Mouse (Mus musculus) embryonic facial prominence, embryonic 12.5 days (tissue): Measurements from ENCODE around the gene Ttll2. TPM values are rescaled to one million over a fixed set of nuclear protein-coding genes. Genes with fewer than 3 reads are reported as not detected.
"Not testable (repeated sequence)": the region's sequence is repeated elsewhere in the genome, so short reads cannot be mapped to it uniquely, and the experiment has no call there.

Experiments used
- ATAC-seq: fragments of 200-750 bp; cut with Nextera tagmentation; 2 replicates; pipeline ENCODE4 v1.8.0; 2017; ENCODE audit not compliant: insufficient number of reproducible peaks, insufficient read depth, low FRiP score, low TSS enrichment
- H3K27ac ChIP-seq: fragments of 300-500 bp; sonication (generic); 2 replicates; pipeline ENCODE4 v1.5.1; 2016; ENCODE audit warnings: mild to moderate bottlenecking
- H3K27me3 ChIP-seq: fragments of 300-500 bp; sonication (generic); 2 replicates; pipeline ENCODE4 v1.6.1; 2016; ENCODE audit warnings: mild to moderate bottlenecking, moderate library complexity
- H3K36me3 ChIP-seq: fragments of 300-500 bp; sonication (generic); 2 replicates; pipeline ENCODE4 v1.6.1; 2016; ENCODE audit warnings: mild to moderate bottlenecking
- H3K4me1 ChIP-seq: fragments of 300-500 bp; sonication (generic); 2 replicates; pipeline ENCODE4 v1.6.1; 2016
- H3K4me2 ChIP-seq: fragments of 300-500 bp; sonication (generic); replicated peaks from 2 replicates; pipeline ENCODE4 v1.6.1; 2016; ENCODE audit warnings: mild to moderate bottlenecking, moderate library complexity
- H3K4me3 ChIP-seq: fragments of 300-500 bp; sonication (generic); 2 replicates; pipeline ENCODE4 v1.5.1; 2016; ENCODE audit warnings: mild to moderate bottlenecking
- H3K9ac ChIP-seq: fragments of 300-500 bp; sonication (generic); 2 replicates; pipeline ENCODE4 v1.6.1; 2016; ENCODE audit warnings: mild to moderate bottlenecking, moderate library complexity
- H3K9me3 ChIP-seq: fragments of 300-500 bp; sonication (generic); 2 replicates; pipeline ENCODE4 v1.6.1; 2016; ENCODE audit warnings: mild to moderate bottlenecking, moderate library complexity
- WGBS: fragments of 180-500 bp; shearing (Covaris S2); methylation state at CpG from one replicate; pipeline ENCODE4 v1.1.7; 2016; 5-methylcytosine and 5-hydroxymethylcytosine counted together
- polyA plus RNA-seq: library from polyadenylated mRNA; unstranded; fragments of >200 nt; fragmentation: Nextera tagmentation; extraction: Ambion mirVana; gene quantifications from 2 replicates; pipeline ENCODE4 v1.2.1, GENCODE M21; 2016

Ttll2 gene
- not detected in 2 replicates for polyA plus RNA-seq

DNA sequence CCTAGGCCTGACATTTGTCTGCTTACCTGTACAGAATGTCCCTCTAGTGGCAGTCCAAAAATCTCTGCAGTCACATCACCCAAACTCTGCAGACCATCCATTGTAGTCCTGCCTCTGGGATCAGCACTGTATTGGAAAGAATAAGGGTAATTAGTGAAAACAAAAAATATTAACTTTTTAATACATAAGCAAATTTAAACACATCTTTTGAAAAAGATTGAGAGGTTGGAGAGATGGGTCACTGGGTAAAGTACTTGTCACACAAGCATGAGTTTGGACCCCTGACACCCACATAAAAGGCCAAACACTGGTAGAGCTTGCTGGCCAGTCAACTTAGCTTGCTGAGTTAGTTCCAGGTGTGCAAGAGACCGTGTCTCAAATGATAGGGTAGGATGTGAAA lies at the start of gene Ttll2:
Gene Ttll2, minus strand, starts transcription at position 101 of the 400 bp plus-strand sequence.
- H3K4me1 ChIP-seq, ATAC-seq, H3K4me3 ChIP-seq, H3K27ac ChIP-seq, H3K9ac ChIP-seq, H3K27me3 ChIP-seq, H3K9me3 ChIP-seq, H3K36me3 ChIP-seq, H3K4me2 ChIP-seq: not testable (repeated sequence)
- WGBS = 80% methylated on average over 1 of the region's 1 CpGs

DNA sequence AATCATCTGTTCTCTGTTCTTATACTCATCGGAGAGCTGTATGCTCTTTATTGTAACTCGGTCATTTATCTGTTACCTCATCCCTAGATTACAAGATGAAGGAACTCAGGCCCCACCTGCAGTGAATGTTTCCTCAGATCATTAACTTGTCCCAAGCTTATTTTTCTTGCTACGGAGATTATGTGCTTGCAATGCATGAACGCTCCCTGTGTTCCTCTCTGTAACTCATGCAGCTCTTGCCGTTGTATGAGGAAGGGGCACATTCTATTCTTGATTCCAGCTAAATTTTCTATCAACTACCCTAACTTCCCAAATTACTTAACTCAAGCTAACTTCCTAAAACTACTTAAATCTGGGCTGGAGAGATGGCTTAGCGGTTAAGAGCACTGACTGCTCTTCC lies 47.3 kb upstream of the Ttll2 start:
- not testable (repeated sequence) for H3K4me2 ChIP-seq, H3K27me3 ChIP-seq, ATAC-seq, H3K4me1 ChIP-seq, H3K4me3 ChIP-seq, H3K36me3 ChIP-seq, H3K9me3 ChIP-seq, H3K9ac ChIP-seq, H3K27ac ChIP-seq
- WGBS = 81% methylated on average over 6 of the region's 6 CpGs

DNA sequence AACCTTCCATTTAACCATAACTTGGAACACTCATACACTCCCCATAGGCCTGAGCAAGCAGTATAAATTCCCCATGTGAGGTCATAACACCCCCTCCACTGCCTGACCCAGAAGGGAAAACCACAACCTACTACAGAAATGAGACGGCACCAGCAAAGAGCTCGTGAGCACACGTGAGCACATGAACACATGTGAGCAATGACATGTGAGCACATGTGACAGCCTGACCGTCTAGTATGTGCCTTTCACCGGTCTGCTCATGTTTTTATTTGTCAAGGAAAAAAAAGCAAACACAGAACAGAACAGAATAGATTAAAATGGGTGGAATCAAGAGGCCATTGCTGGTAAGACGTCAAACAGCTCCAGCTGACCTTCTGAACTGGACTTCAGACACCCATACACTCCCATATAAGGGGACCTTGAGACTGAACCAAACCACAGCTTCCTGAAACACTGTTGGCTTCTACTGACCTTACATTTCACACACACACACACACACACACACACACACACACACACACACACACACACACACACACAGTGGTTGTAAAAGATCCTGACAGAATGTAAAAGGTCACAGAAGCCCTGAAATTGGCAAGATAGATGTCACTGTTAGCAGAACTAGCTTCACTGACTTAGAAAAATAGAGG lies 45.8 kb upstream of the Ttll2 start:
- not testable (repeated sequence) for H3K4me1 ChIP-seq, H3K4me2 ChIP-seq, H3K36me3 ChIP-seq, H3K27me3 ChIP-seq, H3K9me3 ChIP-seq, H3K4me3 ChIP-seq, ATAC-seq, H3K9ac ChIP-seq, H3K27ac ChIP-seq
- WGBS = 83% methylated on average over 6 of the region's 6 CpGs

DNA sequence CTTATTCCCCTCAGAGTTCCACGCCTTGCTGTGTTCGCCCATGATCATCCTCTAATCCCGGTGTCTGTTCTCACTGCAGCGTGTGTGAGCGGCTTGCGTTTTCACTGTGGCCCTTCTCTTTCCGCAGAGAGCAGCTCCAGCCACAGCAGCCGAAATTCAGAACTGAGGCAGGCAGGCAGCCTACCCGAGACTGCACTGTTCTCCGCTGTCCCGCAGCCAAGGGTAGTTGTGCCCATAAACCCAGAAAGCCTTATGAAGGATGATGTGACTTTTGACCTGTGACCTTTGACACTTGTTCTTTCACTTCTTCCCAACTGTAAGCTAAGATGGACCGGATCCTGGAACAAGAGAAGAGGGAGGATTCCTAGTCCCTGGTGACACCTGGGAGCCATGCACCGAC lies 44.6 kb upstream of the Ttll2 start:
- not testable (repeated sequence) for ATAC-seq, H3K27ac ChIP-seq, H3K9ac ChIP-seq, H3K27me3 ChIP-seq, H3K4me2 ChIP-seq, H3K4me3 ChIP-seq, H3K4me1 ChIP-seq, H3K9me3 ChIP-seq, H3K36me3 ChIP-seq
- 81% methylated on average over 13 of the region's 13 CpGs for WGBS

DNA sequence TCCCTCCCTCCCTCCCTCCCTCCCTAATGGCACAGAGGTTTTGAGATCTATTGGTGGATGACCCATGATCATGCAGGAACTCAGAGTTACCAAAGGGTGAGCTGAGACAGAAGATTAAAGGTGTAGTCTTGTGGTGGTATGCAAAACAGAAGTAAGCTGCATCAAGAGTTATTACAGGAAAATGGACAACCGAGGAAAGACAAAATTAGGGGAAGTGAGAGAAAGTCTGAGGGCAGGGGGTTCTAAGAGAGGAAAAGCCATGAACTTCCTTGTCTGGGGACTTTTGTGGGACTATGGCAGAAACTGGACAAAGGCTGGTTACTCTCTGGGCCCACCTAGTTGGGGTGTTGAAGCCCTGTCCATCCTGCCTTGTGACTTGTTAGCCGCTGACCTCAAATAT lies 43.8 kb upstream of the Ttll2 start:
- not testable (repeated sequence) for H3K27me3 ChIP-seq, H3K36me3 ChIP-seq, H3K9ac ChIP-seq, H3K4me2 ChIP-seq, H3K27ac ChIP-seq, H3K4me1 ChIP-seq, H3K9me3 ChIP-seq, ATAC-seq, H3K4me3 ChIP-seq
- WGBS = no CpG with 5 or more reads among the region's 2 CpGs

DNA sequence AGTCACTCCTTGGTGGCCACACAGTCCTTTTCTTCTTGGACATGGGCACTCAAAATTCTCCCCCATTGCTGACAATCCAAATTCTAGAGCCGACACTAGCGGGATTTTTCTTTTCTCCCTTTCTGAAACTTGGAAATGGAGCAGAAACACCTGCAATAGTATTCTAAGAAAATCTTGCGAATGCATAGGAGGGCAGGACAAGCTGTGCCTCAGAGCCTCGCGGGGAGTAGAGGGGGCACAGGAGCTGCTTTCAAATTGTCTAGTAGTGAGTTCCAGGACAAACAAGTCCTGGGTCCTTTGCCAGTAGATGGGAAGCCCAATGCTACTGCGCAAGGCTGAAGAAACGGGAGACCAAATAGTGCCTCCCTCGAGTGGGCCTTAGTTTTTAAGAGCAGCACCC lies 43.2 kb upstream of the Ttll2 start:
- not testable (repeated sequence) for H3K27ac ChIP-seq, H3K4me3 ChIP-seq
- WGBS = 91% methylated on average over 8 of the region's 8 CpGs

DNA sequence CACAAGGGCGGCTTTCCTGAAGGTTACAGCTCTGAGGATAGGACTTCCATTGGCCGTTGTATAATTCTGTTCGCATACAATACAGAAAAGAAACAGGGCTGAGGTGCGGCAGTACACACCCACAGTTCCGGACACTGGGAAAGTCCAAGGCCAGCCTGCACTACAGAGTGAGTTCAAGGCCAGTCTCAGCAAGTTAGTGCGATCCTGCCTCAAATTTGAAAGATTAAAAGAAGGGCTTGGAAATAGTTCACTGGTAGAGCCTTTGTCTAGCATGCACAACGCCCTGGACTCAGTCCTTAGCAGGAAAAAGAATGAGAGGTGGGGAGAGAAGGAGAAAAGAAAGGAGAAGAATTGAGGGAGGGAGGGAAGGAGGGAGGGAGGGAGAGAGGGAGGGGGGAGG lies 42.6 kb upstream of the Ttll2 start:
- ATAC-seq, H3K9ac ChIP-seq, H3K27ac ChIP-seq, H3K4me1 ChIP-seq, H3K4me2 ChIP-seq, H3K4me3 ChIP-seq, H3K36me3 ChIP-seq, H3K27me3 ChIP-seq, H3K9me3 ChIP-seq: not testable (repeated sequence)
- WGBS = 86% methylated on average over 7 of the region's 7 CpGs

More for the DNA sequence above, 43.2 kb upstream of the Ttll2 start:
- H3K36me3 ChIP-seq, H3K9ac ChIP-seq, H3K4me1 ChIP-seq, H3K4me2 ChIP-seq, H3K27me3 ChIP-seq, H3K9me3 ChIP-seq, ATAC-seq: not testable (repeated sequence)

DNA sequence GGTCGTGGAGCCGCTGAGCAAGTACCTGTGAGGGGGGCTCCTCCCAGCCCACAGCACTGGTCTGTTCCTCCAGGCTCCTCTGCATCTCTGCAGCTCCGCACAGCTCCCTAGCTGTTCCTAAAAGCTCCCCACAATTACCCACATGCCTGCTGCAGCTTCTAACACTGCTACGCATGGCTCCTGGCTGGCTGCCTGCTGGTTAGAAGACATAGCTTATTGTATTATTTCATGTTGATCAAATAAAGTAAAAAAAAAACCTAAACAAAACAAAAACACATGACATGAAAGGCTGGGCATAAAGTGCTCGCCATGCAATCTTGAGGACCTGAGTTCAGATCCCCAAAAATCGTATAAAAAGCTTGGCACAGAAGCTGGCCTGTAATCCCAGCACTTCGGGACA lies 37.4 kb upstream of the Ttll2 start:
- not testable (repeated sequence) for H3K27ac ChIP-seq, H3K4me1 ChIP-seq, H3K9me3 ChIP-seq, H3K4me3 ChIP-seq, H3K9ac ChIP-seq, H3K4me2 ChIP-seq, H3K36me3 ChIP-seq, H3K27me3 ChIP-seq, ATAC-seq
- WGBS = 74% methylated on average over 7 of the region's 7 CpGs

DNA sequence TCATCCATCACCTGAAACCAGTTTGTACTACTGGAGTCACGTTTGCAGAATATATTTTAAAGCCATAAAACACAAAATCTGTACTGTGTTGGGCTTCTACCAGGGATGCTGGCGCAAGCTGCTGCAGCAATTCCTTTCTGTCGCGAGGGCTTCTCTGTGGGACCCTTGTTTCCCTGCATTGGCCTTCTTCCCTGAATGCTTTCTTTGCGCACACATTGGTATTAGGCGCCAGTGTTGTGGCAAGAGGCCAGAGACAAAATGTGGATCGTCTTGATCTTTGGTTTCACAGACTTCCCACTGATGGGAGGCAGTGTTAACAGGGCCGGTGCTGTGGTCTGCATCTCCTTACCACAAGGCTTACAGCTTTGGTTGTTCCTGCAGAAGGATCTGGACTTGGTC lies 36.5 kb upstream of the Ttll2 start:
- not testable (repeated sequence) for ATAC-seq, H3K36me3 ChIP-seq, H3K9ac ChIP-seq, H3K4me3 ChIP-seq, H3K4me1 ChIP-seq, H3K27ac ChIP-seq, H3K4me2 ChIP-seq, H3K27me3 ChIP-seq, H3K9me3 ChIP-seq
- WGBS = 79% methylated on average over 8 of the region's 8 CpGs

DNA sequence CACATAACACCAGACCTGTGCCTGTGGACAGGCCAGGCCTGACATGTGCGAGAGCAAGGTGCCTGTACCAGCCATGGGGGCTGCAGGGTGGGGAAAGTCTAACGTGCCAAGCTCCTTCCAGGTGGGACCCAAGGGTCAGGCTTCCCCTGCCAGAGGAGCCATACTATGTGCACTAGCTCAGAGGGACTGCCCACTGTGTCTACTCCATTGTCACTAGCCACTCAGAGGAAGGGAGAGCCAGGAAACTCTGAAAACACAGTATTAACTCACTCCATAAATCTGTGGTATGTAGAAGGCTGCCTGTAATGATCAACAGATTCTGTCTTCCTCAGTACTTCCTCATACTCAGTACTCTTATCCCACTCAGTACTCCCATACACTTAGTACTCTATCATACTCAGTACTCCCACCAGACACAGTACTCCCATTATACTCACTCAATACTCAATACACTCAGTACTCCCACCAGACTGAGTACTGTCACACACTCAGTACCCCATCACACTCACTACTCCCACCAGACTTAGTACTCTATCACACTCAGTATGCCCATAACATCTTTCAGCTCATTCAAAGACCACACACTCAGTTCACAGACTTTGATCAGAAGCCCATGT lies 36.0 kb upstream of the Ttll2 start:
- H3K27ac ChIP-seq, H3K4me1 ChIP-seq, H3K36me3 ChIP-seq, H3K9me3 ChIP-seq, H3K9ac ChIP-seq, H3K4me2 ChIP-seq, H3K27me3 ChIP-seq, H3K4me3 ChIP-seq: not testable (repeated sequence)
- 0 out of 2 replicates have a peak, but pooled peaks have one; percentile 36 for ATAC-seq
- no CpG with 5 or more reads among the region's 2 CpGs for WGBS

DNA sequence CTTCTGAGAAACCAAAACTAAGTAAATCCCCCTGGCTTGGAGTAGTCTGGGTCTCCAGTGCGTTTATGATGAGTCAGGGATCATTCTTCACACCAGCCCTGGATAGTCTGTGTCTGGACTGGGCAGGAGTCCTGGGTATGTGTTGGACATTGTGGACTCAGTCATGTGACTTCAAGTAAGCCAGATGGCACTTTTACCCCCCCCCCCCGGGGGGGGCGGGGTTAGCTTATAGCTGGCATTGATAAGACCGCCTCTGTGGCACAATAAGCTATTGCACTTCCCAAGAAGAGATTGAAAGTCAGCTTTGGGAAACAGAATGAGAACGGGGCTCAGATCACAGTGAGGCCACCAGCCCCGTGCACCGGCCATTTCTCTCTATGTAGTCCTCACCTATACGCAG lies 33.5 kb upstream of the Ttll2 start:
- not testable (repeated sequence) for H3K4me3 ChIP-seq, H3K9me3 ChIP-seq, H3K9ac ChIP-seq, H3K4me2 ChIP-seq, H3K27me3 ChIP-seq, H3K27ac ChIP-seq, ATAC-seq, H3K4me1 ChIP-seq, H3K36me3 ChIP-seq
- 75% methylated on average over 8 of the region's 8 CpGs for WGBS

DNA sequence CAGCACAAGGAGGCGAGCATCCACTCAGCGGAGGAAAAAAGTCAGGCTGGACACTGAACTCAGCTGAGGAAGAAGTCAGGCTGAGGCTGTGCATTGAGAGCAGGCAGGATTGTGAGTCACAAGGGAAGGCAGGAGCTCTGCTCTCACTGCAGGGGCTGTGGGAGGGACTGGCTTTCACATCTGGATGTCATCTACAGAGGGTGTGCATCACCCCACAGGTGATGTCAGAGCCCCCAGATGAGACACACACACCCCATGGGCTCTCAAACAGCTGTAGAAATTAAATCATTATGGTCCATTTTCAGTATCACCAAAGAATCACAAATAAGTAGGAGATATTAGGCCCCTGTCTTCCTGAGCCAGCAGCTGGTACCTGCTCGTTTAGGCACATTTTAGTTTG lies 32.9 kb upstream of the Ttll2 start, which contains the start of gene Unc93a2:
Gene Unc93a2, minus strand, starts transcription at position 101 of the 400 bp plus-strand sequence.
- H3K36me3 ChIP-seq, H3K27me3 ChIP-seq, ATAC-seq, H3K27ac ChIP-seq, H3K9ac ChIP-seq, H3K9me3 ChIP-seq, H3K4me3 ChIP-seq, H3K4me2 ChIP-seq, H3K4me1 ChIP-seq: not testable (repeated sequence)
- WGBS = 61% methylated on average over 3 of the region's 3 CpGs
